Mouse (Mus musculus) MN1 (cell line): ENCODE measurements at regions not wholly inside any gene's neighbourhood (a gene's known extent, or its start where the extent isn't known, plus 50 kb on each side); places are given as distances from the start of the nearest gene placed in this dataset.
A peak's percentile ranks its signal among the peaks of the same experiment; 100 is the strongest.

Experiments
- DNase-seq: peaks from one replicate; pipeline ENCODE4 v3.0.0-alpha.2; 2016; ENCODE audit warnings: low spot score

DNA sequence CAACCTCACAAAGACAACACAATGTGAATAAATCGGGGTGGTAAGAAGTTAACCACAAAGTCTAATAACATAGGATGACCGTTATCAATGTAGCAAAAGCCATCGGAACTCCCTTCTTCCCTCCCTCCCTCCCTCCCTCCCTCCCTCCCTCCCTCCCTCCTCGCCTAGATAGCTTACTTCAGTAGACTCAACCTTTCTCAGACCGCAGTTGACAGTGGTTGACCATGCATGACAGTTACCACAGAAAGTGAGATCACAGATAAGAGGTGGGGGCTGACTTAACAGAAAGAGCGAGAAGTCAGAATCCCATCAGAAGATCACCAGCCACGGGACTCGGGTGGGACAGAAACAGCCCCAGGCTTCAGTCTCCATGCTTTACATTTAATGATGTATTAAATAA, 297.8 kb upstream of the Runx1 start:
- DNase-seq, result no peak

DNA sequence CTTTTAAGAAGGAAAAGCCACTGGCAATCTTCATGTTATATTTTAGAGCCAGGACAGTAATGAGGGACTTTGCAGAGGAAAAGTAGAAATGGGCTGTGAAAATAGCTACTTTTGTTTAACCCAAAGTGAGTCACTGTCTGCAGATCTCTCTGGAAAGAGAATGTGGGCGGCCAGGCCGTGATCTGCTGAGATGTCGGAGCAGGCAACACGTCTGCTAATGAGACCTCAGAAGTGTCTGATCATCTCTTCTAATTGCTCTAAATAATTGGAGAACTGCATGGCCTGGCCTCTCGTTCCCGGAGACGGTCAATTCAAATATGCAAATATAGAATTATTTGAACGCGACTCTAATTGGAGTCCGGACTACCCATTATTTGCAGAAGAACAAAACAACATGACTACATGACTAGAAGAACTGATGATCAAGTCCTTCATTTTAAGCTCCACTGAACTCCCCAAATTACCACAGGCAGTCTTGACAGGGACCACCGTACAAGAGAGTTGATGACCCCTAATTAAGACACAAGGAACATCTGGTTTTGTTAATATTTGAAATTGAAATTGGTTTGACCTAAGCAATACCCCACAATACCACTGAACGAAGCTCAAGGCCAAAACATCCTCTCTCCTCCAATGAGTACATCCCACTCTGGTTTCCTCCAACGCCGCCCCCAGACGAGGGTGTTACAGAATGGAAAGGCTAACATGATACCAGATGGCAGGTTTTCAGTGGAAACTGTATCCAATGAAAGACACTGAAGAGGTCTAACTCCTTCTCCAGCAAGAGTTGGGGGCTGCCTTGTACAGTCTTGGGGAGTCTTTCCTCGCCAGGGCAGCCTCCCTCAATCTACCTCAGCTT, 290.4 kb upstream of the Runx1 start:
- DNase-seq, result no peak

DNA sequence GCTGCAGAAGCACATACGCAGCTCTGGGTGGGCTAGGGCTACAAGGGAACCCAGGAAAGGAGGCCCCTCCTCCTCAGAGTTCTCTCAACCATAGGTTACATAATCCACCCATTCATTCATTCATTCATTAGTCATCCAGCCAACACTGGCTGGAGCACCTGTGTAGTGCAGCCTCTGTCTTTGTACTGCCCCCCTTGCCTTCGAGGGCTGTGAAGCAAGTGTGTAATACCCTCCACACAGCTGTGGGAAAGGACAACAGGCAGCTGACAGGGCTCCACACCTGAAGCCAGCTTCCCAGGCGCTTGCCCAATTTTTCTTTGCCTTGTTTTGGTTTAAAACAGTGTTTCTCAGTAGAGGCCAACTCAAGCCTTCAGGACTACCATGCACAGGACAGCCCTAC, 285.0 kb upstream of the Runx1 start:
- no peak for DNase-seq

DNA sequence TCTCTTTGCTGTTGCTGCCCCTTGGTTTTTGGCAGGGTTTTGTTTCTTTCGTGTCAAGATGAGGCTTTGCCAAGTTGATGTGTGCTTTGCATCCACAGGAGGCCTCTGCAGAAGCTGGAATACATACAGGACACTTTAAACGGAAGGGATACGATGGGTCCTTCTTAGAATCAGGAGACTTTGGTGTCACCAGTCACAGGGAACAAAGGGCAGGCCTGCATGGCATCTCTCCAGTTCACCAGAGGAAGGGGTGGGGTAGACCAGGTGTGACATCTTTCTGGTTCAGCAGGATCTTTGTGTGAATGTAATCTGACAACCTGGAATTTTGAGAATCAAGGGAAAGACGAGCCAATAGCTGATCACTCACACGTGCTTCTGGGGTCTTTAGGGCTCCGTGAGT, 284.5 kb upstream of the Runx1 start:
- no peak for DNase-seq

DNA sequence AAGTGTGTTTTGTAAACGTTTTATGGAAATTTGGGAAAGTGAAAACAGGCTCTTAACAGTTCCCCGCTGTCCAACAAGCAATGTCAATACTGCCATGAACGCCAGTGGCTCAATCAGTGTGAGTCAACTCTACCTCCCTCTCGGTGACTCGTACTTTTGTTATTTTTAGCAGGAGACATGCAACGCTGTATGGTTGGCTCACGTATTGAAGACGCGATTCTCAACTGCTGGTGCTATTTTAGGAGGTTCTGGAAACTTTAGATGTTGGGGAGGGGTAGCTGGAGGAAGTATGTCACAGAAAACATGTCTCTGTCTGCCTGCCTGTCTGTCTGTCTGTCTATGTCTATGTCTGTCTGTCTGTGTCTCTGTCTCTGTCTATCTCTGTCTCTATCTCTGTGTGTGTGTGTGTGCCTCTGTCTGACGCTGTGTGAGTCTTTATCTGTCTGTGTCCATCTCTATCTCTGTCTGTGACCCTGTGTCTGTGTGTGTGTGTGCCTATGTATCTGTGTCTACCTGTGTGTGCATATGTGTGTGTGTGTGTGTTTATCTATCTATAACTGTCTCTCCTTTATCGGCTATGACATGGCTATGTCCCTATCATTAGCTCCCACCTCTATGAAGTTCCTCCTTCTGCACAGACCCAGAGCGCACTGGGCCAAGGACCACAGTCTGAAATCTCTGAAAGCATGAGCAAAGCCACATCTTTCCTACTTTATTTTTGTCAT, 283.9 kb upstream of the Runx1 start:
- no peak for DNase-seq

DNA sequence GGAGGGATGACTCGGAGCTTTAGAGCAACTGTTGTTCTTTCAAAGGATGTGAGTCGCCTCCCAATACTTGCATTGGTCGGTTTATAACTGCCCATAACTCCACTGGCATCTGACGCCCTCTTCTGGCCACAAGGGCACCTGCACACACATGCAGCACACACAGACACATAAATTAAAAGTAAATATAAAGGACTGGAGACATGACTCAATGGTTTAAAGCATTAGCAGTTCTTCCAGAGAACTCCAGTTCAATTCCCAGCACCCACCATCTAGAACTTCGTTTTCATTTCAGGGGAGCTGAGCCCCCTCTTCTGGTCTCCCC, 281.5 kb upstream of the Runx1 start:
- no peak for DNase-seq

DNA sequence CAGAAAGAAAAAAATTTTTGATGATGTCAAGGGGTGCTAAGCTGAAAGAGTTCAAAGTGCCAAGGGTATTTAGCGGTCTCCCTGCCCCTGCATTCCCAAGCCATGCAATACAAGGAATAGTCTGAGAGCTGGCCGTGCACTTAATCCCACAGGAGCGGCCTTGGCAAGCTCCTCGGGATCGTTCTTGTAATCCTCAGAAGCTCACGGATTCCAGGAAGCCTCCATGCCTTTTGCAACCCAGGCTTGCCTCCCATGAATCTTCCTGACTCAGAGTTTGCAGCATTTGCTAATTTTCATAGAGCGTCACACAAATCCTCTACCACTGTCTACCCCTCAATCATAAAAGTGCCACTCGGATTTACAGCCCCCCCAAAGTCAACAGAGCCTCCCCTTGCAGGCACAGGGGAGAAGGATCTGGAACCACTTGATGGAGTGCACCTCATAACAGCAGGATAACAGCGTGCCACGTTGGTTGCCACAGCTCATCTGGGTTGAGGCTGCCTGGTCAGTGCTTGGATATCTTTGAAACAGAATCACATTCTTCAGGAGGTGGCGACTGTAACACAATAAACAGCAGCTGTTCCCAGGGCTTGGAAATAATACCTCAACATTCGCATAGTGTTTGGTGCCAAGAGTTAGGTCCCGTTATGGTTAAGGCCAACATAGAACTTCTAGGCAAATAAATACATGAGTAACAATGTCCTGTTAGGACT, 281.0 kb upstream of the Runx1 start:
- no peak for DNase-seq

DNA sequence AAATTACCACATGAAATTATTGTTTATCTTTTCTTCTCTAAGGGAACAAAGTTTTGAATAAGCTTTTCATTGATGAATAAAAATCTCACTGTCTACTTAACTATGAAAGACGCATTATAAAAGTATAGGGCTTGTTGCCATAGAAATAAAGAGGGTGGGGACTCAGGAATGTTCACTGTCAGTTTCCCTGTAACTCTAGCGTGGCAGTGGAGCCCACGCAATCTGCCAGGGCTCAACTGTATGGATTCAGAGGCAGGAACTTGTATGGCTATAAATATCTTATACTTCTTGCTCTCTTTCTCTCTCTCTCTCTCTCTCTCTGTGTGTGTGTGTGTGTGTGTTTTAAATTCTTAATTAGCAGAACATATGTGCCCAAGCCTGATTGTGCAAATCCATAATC, 276.2 kb upstream of the Runx1 start:
- no peak for DNase-seq

DNA sequence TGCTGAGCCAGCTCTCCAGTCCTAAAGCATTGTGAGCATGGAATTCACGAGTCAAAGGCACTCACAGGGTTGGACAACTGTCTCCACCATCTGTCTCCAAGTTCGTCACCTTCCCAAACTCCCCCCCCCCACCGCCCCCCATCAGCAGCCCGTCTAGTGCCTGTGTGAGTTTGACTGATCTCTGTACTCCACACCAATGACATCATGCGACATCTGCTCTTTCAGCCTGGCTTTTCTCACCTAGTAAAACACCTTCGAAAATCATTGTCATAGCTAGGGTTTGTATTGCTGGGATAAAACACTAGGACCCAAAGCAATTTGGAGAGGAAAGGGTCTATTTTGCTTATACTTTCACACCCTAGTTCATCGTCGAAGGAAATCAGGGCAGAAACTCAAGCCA, 272.1 kb upstream of the Runx1 start:
- no peak for DNase-seq

DNA sequence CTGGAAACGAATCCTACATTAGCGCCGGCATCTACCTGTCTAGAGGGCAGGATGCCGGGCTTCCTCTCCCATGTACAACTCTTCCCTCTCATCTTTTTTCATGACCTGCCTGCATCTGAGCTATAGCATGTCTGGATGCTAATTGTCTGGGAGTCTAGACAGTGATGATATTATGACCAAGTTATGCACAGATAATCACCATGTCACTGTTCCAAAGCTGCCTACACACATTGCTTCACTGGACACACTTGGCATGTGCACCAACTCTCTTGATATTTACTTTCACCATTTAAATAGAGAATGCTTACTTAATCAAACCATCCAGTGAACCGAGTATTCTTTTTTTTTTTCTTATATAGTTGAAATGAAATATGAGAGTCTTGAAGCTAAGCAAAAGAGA, 270.2 kb upstream of the Runx1 start:
- no peak for DNase-seq

DNA sequence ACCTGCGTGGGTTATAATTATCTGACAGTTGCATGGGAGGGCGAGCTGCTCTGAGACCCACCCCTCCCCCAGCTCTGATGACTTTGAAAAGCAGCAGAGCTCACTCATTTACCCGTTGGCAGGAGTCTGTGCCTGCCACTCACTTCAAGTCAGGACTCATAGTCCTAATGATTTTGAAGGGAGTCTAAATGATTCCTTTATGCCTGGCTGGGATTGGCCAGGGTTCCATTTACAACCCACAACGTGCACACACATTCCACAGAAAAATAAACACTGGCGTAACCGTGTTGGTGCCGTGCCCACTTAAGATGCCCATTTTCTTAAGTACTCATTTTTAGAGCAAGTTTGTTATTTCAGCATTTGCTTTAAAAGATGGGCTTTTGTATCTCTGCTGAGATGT, 266.8 kb upstream of the Runx1 start:
- no peak for DNase-seq

DNA sequence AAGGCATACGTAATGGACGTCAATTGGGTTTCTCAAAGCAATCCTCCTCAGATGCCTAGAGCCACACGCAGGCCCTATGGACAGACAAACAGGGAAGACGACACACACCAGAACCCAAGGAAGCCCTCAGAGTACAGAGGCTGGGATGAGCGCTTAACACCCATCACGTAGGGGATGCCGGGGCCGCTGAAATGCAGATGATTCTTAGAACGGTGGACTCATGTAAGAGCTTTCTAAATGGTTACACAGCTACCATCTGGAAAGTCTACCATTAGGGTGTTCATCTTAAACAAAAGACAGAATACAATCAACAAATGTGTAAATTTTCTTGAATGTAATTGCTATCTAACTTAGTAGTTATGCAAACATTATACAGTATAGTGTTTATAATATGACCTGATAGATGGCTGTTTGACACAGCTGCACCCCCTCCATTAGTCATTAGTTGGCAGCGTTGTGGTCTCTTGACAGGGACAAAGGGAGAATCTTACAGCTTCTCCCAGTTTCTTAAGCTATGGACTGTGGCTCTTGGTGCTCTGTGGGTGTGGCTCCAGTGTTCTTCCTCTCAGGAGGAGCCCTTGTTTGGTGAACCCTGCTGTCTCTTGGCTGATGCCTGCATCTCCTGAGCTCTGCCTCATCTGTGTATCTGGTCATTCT, 259.4 kb upstream of the Runx1 start:
- no peak for DNase-seq

DNA sequence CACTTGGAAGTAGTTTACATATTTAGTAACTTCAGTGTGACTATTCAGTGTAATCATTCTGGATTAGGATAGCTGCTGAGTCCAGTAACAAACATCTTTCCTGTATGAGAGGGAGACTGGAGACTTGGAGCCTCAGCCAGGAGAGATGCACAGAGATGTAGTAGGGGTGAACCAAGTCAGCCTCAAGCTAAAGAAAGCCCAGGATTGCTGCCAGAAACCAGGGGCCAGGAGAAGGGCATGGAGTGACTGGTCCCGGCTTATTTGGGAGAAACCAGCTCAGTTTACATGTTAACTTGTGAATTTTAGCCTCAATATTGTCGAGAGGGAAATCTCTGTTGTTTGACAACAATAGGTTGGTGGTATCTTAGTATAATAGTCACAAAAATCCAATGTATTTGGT, 257.8 kb upstream of the Runx1 start:
- no peak for DNase-seq

DNA sequence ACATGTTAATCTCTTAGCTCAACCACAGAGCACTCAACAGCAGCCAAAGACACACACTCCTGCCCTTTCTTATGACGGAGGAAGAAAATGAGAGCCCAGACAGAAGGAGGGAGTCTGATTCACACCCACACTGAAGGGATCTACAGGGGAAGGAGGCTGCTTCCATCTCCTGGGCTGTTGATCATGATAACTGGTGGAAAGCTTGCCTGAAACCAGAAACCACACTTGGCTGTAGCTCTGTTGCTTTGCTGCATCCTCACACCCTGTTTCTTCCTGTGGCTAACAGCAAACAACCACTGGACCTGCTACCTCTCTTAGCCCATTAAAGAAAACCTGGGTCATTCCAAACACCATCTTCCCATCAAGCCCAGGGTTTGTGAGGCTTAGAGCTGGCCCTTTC, 257.2 kb upstream of the Runx1 start:
- no peak for DNase-seq

DNA sequence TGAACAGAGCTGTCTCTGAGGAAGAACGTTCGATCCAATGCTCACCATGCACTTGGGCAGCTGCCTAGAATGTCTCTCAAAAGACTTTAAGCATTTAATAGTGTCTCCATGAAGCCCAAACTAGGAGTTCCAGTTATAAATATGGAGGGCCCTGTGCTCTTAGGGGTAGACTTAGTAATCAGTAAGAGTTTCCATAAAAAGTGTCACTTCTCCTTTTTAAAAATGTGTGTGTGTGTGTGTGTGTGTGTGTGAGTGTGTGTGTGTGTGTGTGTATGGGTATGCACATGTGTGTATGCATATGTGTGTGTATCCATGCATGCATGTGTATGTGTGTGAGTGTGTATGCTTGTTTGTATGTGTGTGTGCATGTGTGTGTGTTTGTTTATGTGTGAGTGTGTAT, 255.6 kb upstream of the Runx1 start:
- no peak for DNase-seq

DNA sequence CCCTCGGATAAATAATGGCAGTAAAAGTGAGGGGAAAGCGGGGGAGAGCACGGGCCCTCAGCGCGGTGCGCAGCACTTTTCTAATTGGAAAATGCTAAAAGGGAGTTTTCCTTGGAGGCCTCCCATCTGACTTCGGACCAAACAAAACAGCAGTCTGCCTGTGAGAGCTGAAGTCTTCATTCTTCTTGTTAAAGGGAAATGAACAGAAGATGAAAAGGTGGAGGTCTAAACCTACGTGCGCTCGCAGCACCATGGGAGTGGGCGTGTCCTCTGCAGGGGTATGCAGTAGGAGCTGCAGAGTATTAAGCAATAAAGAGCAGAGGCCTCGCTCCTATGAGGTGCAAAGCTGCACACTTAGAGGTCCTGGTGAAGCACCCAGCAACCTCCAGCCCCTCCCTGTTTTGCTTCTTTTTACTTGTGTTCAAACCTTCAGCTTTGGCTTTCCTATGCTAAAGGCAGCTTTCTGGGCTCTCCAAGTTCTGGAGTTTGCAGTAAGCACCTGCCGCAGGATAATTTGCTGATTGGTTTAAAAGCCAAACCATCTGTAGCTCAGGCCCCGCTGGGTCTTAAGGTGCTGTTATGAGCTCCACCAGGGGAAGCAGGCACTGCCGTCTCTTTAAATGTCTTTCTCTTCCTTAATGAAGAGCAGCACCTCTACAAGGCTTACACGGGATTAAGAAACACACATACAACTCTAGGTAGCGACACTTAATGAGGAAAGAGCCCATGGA, 253.9 kb upstream of the Runx1 start:
- no peak for DNase-seq

DNA sequence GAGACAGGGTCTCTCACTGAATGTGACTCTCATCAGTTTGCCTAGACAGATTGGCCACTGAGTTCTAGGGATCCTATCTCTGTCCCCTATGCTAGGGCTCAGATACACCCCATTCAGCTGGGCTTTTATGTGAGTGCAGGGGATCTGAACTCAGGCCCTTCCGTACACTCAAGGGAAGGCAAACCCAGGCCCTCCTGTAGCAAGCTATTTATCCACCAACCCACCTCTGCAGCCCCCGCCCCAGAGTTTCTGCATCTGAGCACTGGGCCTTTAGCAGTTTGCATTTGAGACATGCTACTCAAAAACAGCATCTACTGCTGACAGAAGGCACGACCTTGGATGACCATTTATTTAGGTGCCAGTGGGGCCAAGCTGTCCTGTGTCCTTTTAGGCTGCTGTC, 253.0 kb upstream of the Runx1 start:
- no peak for DNase-seq

DNA sequence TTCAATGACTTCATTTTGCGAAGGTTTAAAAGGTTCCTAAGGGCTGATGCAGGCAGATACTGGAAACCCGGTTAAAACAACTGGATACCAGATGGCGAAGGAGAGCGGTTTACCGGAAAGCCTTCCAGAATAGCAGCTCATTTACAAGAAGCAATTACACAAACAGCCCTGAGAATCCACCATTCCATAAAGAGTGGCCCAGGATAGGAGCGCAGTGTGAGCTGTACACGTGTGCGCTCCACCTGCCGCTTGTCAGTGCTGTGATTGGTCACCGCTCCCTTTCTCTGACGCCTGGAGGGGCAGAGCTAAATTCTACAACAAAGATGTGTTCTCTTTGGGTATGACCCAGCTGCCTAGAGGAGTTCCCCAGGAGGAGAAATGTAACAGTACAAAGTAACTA, 249.5 kb upstream of the Runx1 start:
- no peak for DNase-seq

DNA sequence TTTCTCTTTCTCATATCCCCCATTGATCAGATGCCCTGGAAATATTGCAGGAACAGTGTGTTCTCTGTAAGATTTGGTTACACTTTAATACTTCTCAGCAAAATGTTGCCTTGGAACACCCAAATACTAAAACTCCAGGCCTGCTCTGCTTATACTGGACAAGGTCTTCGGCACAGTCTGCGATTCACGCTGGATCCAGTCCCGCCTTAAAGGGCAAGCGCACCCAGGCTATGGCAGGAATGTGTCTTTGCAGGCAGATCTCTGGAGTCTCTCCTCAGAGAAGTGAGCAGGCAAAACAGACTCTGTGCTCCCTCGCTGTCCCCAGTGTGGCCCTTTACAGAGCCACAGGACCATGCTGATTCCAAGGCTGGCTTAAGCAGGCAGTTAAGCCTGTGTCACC, 246.2 kb upstream of the Runx1 start:
- DNase-seq, result peak; percentile 15

DNA sequence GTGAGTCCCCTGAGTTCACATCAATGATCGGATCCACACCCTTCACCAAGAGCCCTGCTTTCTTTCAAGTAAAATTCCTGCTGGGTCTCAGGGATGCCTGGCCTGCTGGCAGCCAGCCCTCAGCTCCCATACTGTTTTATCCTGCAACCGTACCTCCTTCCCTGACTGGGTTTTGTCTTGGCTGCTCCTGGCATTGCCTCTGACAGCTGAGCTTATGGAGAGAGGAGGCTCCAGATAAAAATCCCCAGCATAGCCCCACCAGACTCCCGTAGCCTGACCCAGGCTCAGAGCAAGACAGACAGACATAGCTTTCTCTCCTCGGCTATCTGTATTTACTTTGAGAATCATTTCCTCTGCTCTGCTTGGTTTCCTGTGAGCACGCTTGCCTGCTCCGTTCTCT, 245.8 kb upstream of the Runx1 start:
- peak; percentile 51 for DNase-seq

DNA sequence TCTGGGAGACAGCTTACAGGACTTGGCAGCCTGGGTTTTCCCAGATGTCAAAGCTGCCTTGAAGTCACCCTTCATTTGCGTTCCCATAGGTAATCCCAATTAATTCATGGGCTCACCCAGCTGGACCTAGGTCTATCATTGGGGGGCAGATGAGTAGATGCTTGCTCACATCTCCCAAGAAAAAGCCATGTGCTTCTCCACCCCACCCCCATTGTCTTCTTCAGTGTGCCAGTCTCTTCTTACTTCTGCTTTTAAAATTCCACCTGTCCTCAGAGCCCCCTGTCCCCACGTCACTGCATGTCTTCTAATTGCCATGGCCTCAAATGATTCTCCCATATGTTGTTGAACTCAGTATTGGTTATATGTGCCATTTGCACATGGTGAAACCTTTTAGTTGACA, 240.9 kb upstream of the Runx1 start:
- DNase-seq, result no peak
